Mouse (Mus musculus): ENCODE data around the gene St3gal4. TPM values are rescaled to one million over a fixed set of nuclear protein-coding genes. Genes with fewer than 3 reads are reported as not detected.

Gene St3gal4
- total and polyA plus RNA-seq, 3 experiments: 54.2 to 56.3 TPM; not detected in 1

- no peak overlapping the region for H3K4me3 ChIP-seq (ENCODE audit: control insufficient read depth in 1 of 2, insufficient read depth in 1 of 2, low read depth in 2 of 2, low read length in 2 of 2)
- TF ChIP-seq CHD2 (IDR thresholded peaks at IDR 0.05; ENCODE audit: low read length) (no peak), HCFC1 (IDR thresholded peaks at IDR 0.05; ENCODE audit: low read depth, low read length) (no peak)
- 0 out of 4 replicates have a peak, but pooled peaks cover 0 to 3% of the 10 kb centered on the region in 2 experiments for H3K36me3 ChIP-seq (ENCODE audit: control insufficient read depth in 1 of 2, insufficient read depth in 2 of 2, low read length in 2 of 2)
- no peak overlapping the region for H3K9ac ChIP-seq (ENCODE audit: control insufficient read depth, low read depth, low read length, poor library complexity, severe bottlenecking)
- H3K4me1 ChIP-seq (ENCODE audit: control insufficient read depth in 1 of 2, insufficient read depth in 2 of 2, low read length in 2 of 2): no peaks in the 10 kb centered on the region
- no peaks in the 10 kb centered on the region for H3K9me3 ChIP-seq (replicated peaks; ENCODE audit: insufficient read depth, low read length)
- no peaks in the 10 kb centered on the region for H3K79me2 ChIP-seq (ENCODE audit: control insufficient read depth, insufficient read depth, low read length, poor library complexity)
- H3K27me3 ChIP-seq (ENCODE audit: control insufficient read depth in 1 of 2, insufficient read depth in 2 of 2, low read length in 2 of 2): no peaks in the 10 kb centered on the region
- DNase-seq (ENCODE audit: low read depth, low spot score): no peak
- H3K27ac ChIP-seq (ENCODE audit: control insufficient read depth, low read depth, low read length): no peak overlapping the region
Observed at GRCm38 (mm10) chr9:35131637-35132397, 12.7 kb upstream of the St3gal4 start.

DNA sequence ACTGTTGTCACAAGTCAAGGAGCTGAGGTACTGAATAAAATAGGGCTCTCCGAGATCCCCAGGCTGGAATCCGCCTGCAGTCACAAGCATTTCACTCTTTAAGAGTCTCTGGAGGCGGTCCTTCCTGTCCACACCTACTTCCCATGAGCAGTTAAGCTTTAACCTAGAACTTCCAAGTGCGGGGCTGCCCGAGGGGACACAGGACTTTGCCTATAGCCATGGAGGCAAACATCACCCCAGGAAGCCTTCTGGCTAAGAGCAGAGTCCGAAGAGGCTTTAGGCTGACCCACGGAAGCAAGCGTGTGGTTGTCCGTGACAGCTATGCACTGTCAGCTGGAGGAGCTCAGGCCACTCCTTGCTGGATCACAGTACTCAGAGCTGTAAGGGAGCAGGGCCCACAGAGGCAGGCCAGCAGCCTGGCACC, 9.9 kb upstream of the St3gal4 start:
- H3K36me3 ChIP-seq (ENCODE audit: control insufficient read depth in 1 of 2, insufficient read depth in 2 of 2, low read length in 2 of 2): peaks cover 3 to 11% of the 10 kb centered on the region in 2 experiments; a peak in 2 of 4 replicates
- no peaks in the 10 kb centered on the region for H3K9me3 ChIP-seq (replicated peaks; ENCODE audit: insufficient read depth, low read length)
- H3K4me1 ChIP-seq (ENCODE audit: control insufficient read depth in 1 of 2, insufficient read depth in 2 of 2, low read length in 2 of 2): peaks cover 0 to 14% of the 10 kb centered on the region in 2 experiments; a peak in 2 of 4 replicates
- TF ChIP-seq TBP (IDR thresholded peaks at IDR 0.05; ENCODE audit: low read depth, low read length): no peak
- no peak for TF ChIP-seq NELFE (IDR thresholded peaks at IDR 0.05; ENCODE audit: low read depth, low read length)
- no peak for TF ChIP-seq MAZ (IDR thresholded peaks at IDR 0.05; ENCODE audit: low read depth, low read length)
- TF ChIP-seq UBTF (IDR thresholded peaks at IDR 0.05; ENCODE audit: borderline replicate concordance, insufficient read depth, low read depth, low read length): no peak
- TF ChIP-seq MYB (IDR thresholded peaks at IDR 0.05; ENCODE audit: low read depth, low read length): no peak
- TF ChIP-seq SIN3A (IDR thresholded peaks at IDR 0.05; ENCODE audit: low read length): no peak
- TF ChIP-seq POLR2A (IDR thresholded peaks at IDR 0.05; ENCODE audit: control insufficient read depth in 1 of 2, insufficient read depth in 1 of 2, low read depth in 1 of 2, low read length in 2 of 2, poor library complexity in 1 of 2): no peak
- no peak for TF ChIP-seq MYC (IDR thresholded peaks at IDR 0.05; ENCODE audit: low read depth, low read length)
- TF ChIP-seq POLR2AphosphoS2 (IDR thresholded peaks at IDR 0.05; ENCODE audit: low read length): no peak
- no peak for TF ChIP-seq ETS1 (IDR thresholded peaks at IDR 0.05; ENCODE audit: low read depth, low read length)
- TF ChIP-seq KAT2A (conservative IDR thresholded peaks at IDR 0.05; ENCODE audit: low read depth, low read length): no peak
- TF ChIP-seq EP300 (IDR thresholded peaks at IDR 0.05; ENCODE audit: low read depth in 1 of 2, low read length in 2 of 2): no peak
- TF ChIP-seq MEF2A (IDR thresholded peaks at IDR 0.05; ENCODE audit: extremely low read depth, insufficient replicate concordance, low read depth, low read length, poor library complexity, severe bottlenecking): no peak
- TF ChIP-seq USF2 (IDR thresholded peaks at IDR 0.05; ENCODE audit: borderline replicate concordance in 1 of 2, insufficient read depth in 1 of 2, low read depth in 1 of 2, low read length in 2 of 2): no peak
- no peak for TF ChIP-seq CHD1 (IDR thresholded peaks at IDR 0.05; ENCODE audit: low read depth, low read length)
- no peak for TF ChIP-seq USF1 (IDR thresholded peaks at IDR 0.05; ENCODE audit: low read depth, low read length)
- TF ChIP-seq CHD2 (IDR thresholded peaks at IDR 0.05; ENCODE audit: low read length): no peak
- no peak overlapping the region for H3K27ac ChIP-seq (ENCODE audit: control insufficient read depth, low read depth, low read length)
- H3K79me2 ChIP-seq (ENCODE audit: control insufficient read depth, insufficient read depth, low read length, poor library complexity): no peaks in the 10 kb centered on the region
- DNase-seq (ENCODE audit: low read depth, low spot score): no peak
- H3K9ac ChIP-seq (ENCODE audit: control insufficient read depth, low read depth, low read length, poor library complexity, severe bottlenecking): no peak overlapping the region
- no peak overlapping the region for H3K4me3 ChIP-seq (ENCODE audit: control insufficient read depth in 1 of 2, insufficient read depth in 1 of 2, low read depth in 2 of 2, low read length in 2 of 2)
- H3K27me3 ChIP-seq (ENCODE audit: control insufficient read depth in 1 of 2, insufficient read depth in 2 of 2, low read length in 2 of 2): no peaks in the 10 kb centered on the region

Measured in MEL (cell line).